Mouse (Mus musculus): ENCODE results near the gene Phtf1. TPM values are rescaled to one million over a fixed set of nuclear protein-coding genes. Genes with fewer than 3 reads are reported as not detected.

Gene Phtf1
- polyA plus RNA-seq (2014; fragmentation: Illumina TruSeq; extraction: RNeasy Lipid Tissue Mini Kit (QIAGEN cat#74804); ENCODE audit: low read depth, low replicate concordance), result 8.5 TPM

GRCm38 (mm10) chr3:103967861-103968691, at the start of gene Phtf1:
Gene Phtf1, plus strand, starts transcription at chr3:103968110.

Other genes with a start within 250 kb of the Phtf1 start
- gene Olfml3, start 230.1 kb upstream of the Phtf1 start, polyA plus RNA-seq (2014; fragmentation: Illumina TruSeq; extraction: RNeasy Lipid Tissue Mini Kit (QIAGEN cat#74804); ENCODE audit: low read depth, low replicate concordance), result 9.0 TPM
- not detected for gene Gm10964, start 228.7 kb upstream of the Phtf1 start, polyA plus RNA-seq (2014; fragmentation: Illumina TruSeq; extraction: RNeasy Lipid Tissue Mini Kit (QIAGEN cat#74804); ENCODE audit: low read depth, low replicate concordance)
- gene Hipk1, start 176.5 kb upstream of the Phtf1 start, polyA plus RNA-seq (2014; fragmentation: Illumina TruSeq; extraction: RNeasy Lipid Tissue Mini Kit (QIAGEN cat#74804); ENCODE audit: low read depth, low replicate concordance), result 32.5 TPM
- gene Dclre1b, start 158.7 kb upstream of the Phtf1 start, polyA plus RNA-seq (2014; fragmentation: Illumina TruSeq; extraction: RNeasy Lipid Tissue Mini Kit (QIAGEN cat#74804); ENCODE audit: low read depth, low replicate concordance), result 3.5 TPM
- gene Ap4b1, start 158.6 kb upstream of the Phtf1 start, polyA plus RNA-seq (2014; fragmentation: Illumina TruSeq; extraction: RNeasy Lipid Tissue Mini Kit (QIAGEN cat#74804); ENCODE audit: low read depth, low replicate concordance), result 18.4 TPM
- gene Gm43064, start 158.5 kb upstream of the Phtf1 start, polyA plus RNA-seq (2014; fragmentation: Illumina TruSeq; extraction: RNeasy Lipid Tissue Mini Kit (QIAGEN cat#74804); ENCODE audit: low read depth, low replicate concordance), result not detected
- not detected for gene Bcl2l15, start 135.5 kb upstream of the Phtf1 start, polyA plus RNA-seq (2014; fragmentation: Illumina TruSeq; extraction: RNeasy Lipid Tissue Mini Kit (QIAGEN cat#74804); ENCODE audit: low read depth, low replicate concordance)
- gene Ptpn22, start 108.3 kb upstream of the Phtf1 start, polyA plus RNA-seq (2014; fragmentation: Illumina TruSeq; extraction: RNeasy Lipid Tissue Mini Kit (QIAGEN cat#74804); ENCODE audit: low read depth, low replicate concordance), result 0.99 TPM
- 7.3 TPM for gene Rsbn1, start 54.0 kb upstream of the Phtf1 start, polyA plus RNA-seq (2014; fragmentation: Illumina TruSeq; extraction: RNeasy Lipid Tissue Mini Kit (QIAGEN cat#74804); ENCODE audit: low read depth, low replicate concordance)

All from heart, adult 10 weeks (tissue).